Mouse (Mus musculus): ENCODE results near the gene Pgpep1l. TPM values are rescaled to one million over a fixed set of nuclear protein-coding genes. Genes with fewer than 3 reads are reported as not detected.
A peak's percentile ranks its signal among the peaks of the same experiment; 100 is the strongest.

Gene Pgpep1l
- polyA plus RNA-seq, 2 experiments from 2014 or later = 3.6 to 4.4 TPM

DNA sequence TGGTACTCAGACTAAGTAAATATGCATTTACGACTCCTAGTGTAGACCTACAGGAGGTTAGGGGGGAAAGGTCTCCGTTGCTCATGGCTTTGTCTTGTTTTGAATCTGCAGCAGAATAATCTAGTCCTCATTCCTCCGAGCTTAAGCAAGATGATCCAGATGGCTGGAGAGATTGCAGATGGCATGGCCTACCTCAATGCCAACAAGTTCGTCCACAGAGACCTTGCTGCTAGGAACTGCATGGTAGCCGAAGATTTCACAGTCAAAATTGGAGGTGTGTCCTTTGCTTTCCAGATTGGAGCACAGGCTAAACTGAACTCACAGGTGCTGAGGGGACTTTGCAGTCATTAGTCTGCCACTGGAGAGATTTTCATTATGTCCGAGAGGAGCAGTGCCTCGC, 52.1 kb downstream of the Pgpep1l start:
- no peak for ATAC-seq

DNA sequence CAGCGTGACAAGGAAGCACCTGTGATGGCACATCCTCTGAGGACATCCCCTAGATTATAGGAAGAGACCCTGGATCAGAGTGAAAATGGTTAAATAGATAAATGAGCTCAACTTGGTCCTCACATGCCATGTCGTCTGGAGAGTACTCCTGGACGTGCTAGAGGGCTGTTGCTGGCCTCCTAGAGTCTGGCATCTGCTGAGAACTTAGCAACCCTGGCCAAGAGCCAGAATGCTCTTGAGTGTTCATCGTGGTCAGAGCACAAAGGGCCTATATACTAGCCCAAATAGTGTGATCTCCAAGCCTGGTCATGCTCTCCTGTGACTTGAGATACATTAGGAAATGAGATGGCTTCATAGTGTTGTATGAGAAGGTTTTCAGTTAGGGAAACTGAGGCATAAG, 53.6 kb downstream of the Pgpep1l start:
- ATAC-seq = no peak

DNA sequence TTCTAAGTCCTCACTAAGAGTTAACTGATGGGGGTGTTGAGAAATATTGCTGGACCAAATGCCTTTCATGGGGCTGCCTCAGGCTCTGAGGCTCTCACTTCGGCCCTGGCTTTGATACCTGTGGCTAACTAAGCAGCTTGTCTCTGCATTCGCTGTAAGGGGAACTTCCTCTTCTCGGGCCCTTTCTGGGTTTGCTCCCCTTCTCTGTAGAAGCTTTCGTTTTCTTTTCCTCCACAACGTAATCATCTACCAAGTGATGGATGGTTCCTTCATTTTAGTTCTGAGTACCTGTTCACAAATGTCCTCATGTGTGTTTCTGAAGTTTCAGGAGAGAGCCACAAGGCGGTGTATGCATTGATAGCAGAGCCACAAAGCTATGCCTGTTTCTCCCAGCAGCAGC, 55.0 kb downstream of the Pgpep1l start:
- no peak for ATAC-seq

DNA sequence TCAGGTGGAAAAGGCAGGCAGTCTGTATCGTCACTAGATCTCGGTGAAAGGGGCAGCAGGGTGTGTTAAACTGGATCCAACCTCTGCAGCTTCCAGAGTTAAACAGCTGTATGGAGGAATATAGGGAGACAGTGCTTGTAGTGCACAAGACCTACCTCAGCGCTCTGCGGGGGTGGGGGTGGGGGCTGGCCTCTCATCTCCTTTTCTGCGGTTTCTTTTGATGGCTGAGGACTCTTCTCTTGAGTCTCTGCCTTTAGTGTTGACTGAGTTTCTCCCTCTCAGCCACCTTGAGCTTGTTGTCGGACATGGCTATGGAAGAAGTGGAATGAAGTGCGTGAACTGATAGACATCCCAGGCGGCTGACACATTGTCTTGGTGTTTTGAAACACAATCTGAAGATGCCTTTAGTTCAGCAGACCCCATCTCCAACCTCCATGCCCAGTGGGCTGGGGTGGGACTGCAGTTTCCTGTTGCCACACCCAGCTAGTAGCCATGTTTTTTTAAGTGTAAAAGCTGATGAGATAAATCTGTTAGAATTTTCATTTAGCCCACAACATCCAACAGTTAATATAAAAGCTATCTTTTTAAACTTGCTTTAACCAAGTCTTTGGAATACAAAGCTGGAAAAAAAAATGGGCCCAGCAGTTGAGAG, 58.1 kb downstream of the Pgpep1l start:
- peak; percentile 72 for ATAC-seq

DNA sequence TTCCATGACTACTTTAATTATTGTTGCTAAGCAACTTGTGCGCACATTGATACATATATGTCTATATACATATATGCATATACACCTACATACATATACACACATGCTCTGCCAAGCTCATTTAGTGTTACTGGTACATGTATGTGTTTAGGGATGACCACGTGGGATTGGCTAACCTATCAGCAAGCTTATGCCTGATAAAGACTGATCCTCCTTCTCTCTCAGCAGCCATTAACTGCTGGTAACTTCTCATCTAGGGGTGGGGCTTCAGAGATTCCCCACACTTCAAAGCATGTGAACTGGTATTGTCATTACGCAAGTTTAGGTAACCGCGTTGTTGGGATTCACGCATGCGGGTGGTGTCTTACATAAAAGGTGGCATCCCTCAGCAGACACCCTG, 64.4 kb downstream of the Pgpep1l start:
- no peak for ATAC-seq

DNA sequence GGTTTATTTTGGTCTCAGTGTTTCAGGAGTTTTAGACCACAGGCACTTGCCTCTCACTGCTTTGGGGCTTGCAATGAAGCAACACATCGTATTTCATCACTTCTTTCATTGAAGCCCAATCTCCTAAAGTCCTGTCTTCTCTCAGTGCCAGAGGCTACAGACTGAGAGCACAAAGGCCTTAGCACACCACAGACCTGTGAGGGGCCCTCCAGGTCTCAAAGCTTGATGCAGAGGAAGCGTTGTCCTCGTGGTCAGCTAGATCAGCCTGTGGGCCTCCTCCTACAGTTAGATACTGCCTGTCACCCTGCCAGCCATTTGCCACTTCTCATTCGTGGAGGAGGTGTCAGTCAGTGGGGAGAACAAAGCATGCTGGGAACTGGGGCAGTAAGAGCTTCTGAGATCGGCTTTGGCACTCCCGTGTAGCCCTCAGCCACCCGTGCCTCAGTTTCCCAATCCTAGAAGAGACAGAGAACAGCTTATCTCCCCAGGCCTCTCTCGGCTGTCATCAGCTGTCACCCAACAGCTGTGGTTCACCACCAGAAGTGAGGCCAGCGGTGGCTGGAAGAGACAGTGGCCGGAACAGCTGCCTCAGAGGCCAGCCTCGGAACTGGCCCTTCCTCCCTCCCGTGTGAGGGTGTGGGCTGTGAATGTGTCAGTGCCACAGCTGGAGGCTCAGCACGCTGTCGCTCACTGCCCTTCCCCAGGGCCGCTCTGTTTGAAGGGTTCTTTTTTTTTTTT, 69.9 kb downstream of the Pgpep1l start:
- ATAC-seq = no peak

DNA sequence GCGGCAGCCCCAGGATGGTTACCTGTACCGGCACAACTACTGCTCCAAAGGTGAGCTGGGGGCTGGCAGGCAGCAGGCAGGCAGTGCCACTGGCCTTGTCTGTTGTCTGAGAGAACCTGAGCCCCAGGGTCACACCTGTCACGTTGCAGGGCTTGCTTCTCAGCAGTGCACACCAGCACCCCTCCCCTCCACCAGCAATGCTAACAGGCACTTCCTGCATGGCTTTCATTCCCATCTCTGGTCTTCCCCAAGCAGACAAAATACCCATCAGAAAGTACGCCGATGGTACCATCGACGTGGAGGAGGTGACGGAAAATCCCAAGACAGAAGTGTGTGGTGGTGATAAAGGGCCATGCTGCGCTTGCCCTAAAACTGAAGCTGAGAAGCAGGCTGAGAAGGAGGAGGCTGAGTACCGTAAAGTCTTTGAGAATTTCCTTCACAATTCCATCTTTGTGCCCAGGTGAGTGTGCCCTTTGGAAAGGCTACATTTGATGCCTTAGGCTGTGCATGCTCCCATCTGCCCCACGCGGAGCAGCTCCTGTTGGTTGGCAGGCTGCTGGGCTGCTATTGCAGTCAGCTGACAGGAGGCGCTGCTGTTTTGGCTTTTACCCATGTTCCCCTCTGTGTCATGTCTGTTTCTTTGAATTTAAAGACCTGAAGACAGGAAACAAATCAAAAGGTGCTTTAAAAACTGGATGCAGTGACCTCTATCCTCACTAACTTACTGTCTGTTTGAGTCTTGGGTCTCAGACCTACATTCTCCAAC, 74.2 kb downstream of the Pgpep1l start:
- peak; percentile 75 for ATAC-seq

DNA sequence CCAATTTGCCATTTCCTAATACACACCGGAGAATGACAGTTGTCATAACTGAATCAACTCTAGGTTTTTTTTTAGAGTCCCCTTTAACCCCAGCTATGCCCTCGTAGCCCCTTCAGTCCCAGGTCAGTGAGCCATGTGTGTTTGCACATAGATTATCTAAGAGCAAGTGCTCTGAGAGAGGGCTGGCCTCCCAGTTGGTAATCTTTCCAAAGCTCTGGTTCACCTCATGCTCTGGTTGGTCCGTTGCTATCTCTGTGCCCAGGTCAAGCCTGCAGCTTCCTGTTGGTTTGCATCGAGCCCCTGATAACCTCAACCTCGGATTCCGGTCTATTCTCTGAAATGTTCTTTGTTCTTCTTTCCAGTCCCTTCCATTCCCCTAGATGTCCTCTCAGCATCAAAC, 74.8 kb downstream of the Pgpep1l start:
- no peak for ATAC-seq

Other genes with a start within 250 kb of the Pgpep1l start
- 10 to 100 TPM; 85.3 to 95.2 TPM for gene Fam169b, start 9.6 kb upstream of the Pgpep1l start, polyA plus RNA-seq (2017; shearing (Covaris generic))